Mouse (Mus musculus): Measurements from ENCODE around the gene Serp2.

- no peak for TF ChIP-seq ZC3H11A (IDR thresholded peaks at IDR 0.05; ENCODE audit: borderline replicate concordance, low read depth, low read length)
- TF ChIP-seq HCFC1 (IDR thresholded peaks at IDR 0.05; ENCODE audit: borderline replicate concordance, insufficient read depth, low read length) = no peak
These were observed 23.4 kb downstream of the Serp2 start for GRCm38 (mm10) chr14:76533170-76533815.

Measured in ES-E14 (cell line).